Comparison of ENCODE assay signal across 9 mouse cellular contexts in genomic region chr4:95556663-95557332, GRCm38 (mm10). TPM values are rescaled to one million over a fixed set of nuclear protein-coding genes. Genes with fewer than 3 reads are reported as not detected.
DNase-seq lines count a peak whose midpoint lies in the region; ATAC-seq lines count a peak whose summit lies in the region.
"Had no signal": no experiment of that assay in that cellular context is flagged by ENCODE, and none has a peak within 500 bp of the region (broad histone marks: within the 10 kb centered on the region; RNA-seq: fewer than 3 reads in every experiment).

No protein-coding gene starts in this region.

- H3K4me1 ChIP-seq in heart, embryonic 13.5 days, result peaks cover 26% of the 10 kb centered on the region
- peaks cover 12% of the 10 kb centered on the region for H3K4me1 ChIP-seq in hindbrain, embryonic 10.5 days (replicated peaks)

- H3K36me3 ChIP-seq in heart, embryonic 13.5 days, result no peaks in the 10 kb centered on the region
- H3K36me3 ChIP-seq in hindbrain, embryonic 10.5 days, result no peaks in the 10 kb centered on the region

- 38% methylated on average over 16 of the region's 16 CpGs for WGBS in heart, embryonic 13.5 days
- 47% methylated on average over 16 of the region's 16 CpGs for WGBS in hindbrain, embryonic 10.5 days

- ATAC-seq in heart, embryonic 13.5 days (ENCODE audit: extremely low read depth, insufficient number of reproducible peaks, low FRiP score, low TSS enrichment), result no peak
- ATAC-seq in cerebellum, adult (ENCODE audit: insufficient number of reproducible peaks, low FRiP score, low TSS enrichment), result no peak

- peak overlapping the region; percentile 80 for H3K4me2 ChIP-seq in heart, embryonic 13.5 days

- peak overlapping the region; percentile 82 for H3K9ac ChIP-seq in heart, embryonic 13.5 days

- H3K9me3 ChIP-seq in heart, embryonic 13.5 days, result no peaks in the 10 kb centered on the region
- no peaks in the 10 kb centered on the region for H3K9me3 ChIP-seq in hindbrain, embryonic 10.5 days

- intact Hi-C loops in heart, postnatal 36 days (cut with DNase I), result loop anchor here (2.0 to 5.0 kb wide), 2 partner anchors 394 to 504 kb away; partner anchors contain the start of gene Jun

- H3K27me3 ChIP-seq in heart, embryonic 13.5 days (replicated peaks), result no peaks in the 10 kb centered on the region
- no peaks in the 10 kb centered on the region for H3K27me3 ChIP-seq in hindbrain, embryonic 10.5 days (ENCODE audit: insufficient read depth, poor library complexity, severe bottlenecking)

- peak overlapping the region; percentile 67 for H3K27ac ChIP-seq in heart, embryonic 13.5 days (replicated peaks)
- peak overlapping the region; percentile 90 for H3K27ac ChIP-seq in hindbrain, embryonic 10.5 days

- DNase-seq in heart, postnatal 36 days, result no peak
- DNase-seq in MN1 (ENCODE audit: low spot score), result peak; percentile 6
- DNase-seq in hindbrain, embryonic 10.5 days (ENCODE audit: low spot score), result no peak
- DNase-seq in mesoderm, embryonic 11.5 days (ENCODE audit: low read depth, low spot score), result peak; percentile 11
- DNase-seq in testis, postnatal 10 days (ENCODE audit: low spot score), result no peak
- DNase-seq in thymus, postnatal 10 days (ENCODE audit: low spot score in 2 of 2), result no peak

- H3K4me3 ChIP-seq in heart, embryonic 13.5 days, result peak overlapping the region; percentile 56
- H3K4me3 ChIP-seq in hindbrain, embryonic 10.5 days, result peak overlapping the region; percentile 55

RNA-seq across cellular contexts. Expression of gene Fggy, which starts 0.5 kb away (rescaled TPM):
- 4.2 and 4.9 TPM in 2 replicates for polyA plus RNA-seq in heart, embryonic 13.5 days (2015; fragmentation: Nextera tagmentation; extraction: Ambion mirVana)
- total RNA-seq in heart, postnatal 36 days (2021), result 1 to 10 TPM; 7.1 to 7.2 TPM
- polyA plus RNA-seq in hindbrain, embryonic 10.5 days (2016; fragmentation: Nextera tagmentation; extraction: Ambion mirVana), result 6.2 and 7.5 TPM in 2 replicates
- total RNA-seq: MEL had no signal

Comparison
In these comparisons a context has a peak if more than half of its experiments do, and no peak if none do; other contexts are left out.
1. DNase-seq: peak in MN1 (single experiment) and mesoderm, embryonic 11.5 days (single experiment); none in heart, postnatal 36 days (0 of 2), hindbrain, embryonic 10.5 days (single experiment), testis, postnatal 10 days (single experiment) and thymus, postnatal 10 days (0 of 2).